Mouse (Mus musculus) spleen, adult 2 months (tissue): ENCODE results near the gene Zfp553. TPM values are rescaled to one million over a fixed set of nuclear protein-coding genes. Genes with fewer than 3 reads are reported as not detected.

Source experiments
- DNase-seq, 2 experiments: peaks; one replicate each; pipeline versions ENCODE4 v3.0.0 to v3.0.0-alpha.2; 2012 to 2021; ENCODE audit warnings: low spot score in 2 of 2, low read depth in 1 of 2
- H3K27ac ChIP-seq: fragments of 200-500 bp; 2 replicates; pipeline ENCODE4 v1.5.1; 2012; ENCODE audit warnings: low read length, inconsistent platforms; ENCODE audit not compliant: insufficient read depth
- H3K27me3 ChIP-seq: fragments of 200-500 bp; 2 replicates; pipeline ENCODE4 v1.6.1; 2012; ENCODE audit warnings: mild to moderate bottlenecking, moderate library complexity, low read length, inconsistent platforms; ENCODE audit not compliant: control insufficient read depth, insufficient read depth
- H3K36me3 ChIP-seq: fragments of 200-500 bp; 2 replicates; pipeline ENCODE4 v1.6.1; 2012; ENCODE audit warnings: mild to moderate bottlenecking, low read length, inconsistent platforms; ENCODE audit not compliant: control insufficient read depth, insufficient read depth
- H3K4me1 ChIP-seq: fragments of 200-500 bp; 2 replicates; pipeline ENCODE4 v1.6.1; 2011; ENCODE audit warnings: inconsistent platforms; ENCODE audit not compliant: control insufficient read depth, insufficient read depth, insufficient read length
- H3K4me3 ChIP-seq: fragments of 200-500 bp; 2 replicates; pipeline ENCODE4 v1.5.1; 2011; ENCODE audit warnings: mild to moderate bottlenecking, inconsistent platforms; ENCODE audit not compliant: insufficient read depth, insufficient read length; ENCODE audit errors: extremely low read depth
- CTCF ChIP-seq: fragments of 200-500 bp; IDR thresholded peaks from 2 replicates; pipeline ENCODE4 v1.5.1; 2011; ENCODE audit warnings: mild to moderate bottlenecking, inconsistent platforms; ENCODE audit not compliant: insufficient read depth, insufficient read length, insufficient replicate concordance; ENCODE audit errors: extremely low read depth
- POLR2A ChIP-seq: fragments of 200-500 bp; IDR thresholded peaks from 2 replicates; pipeline ENCODE4 v1.6.1; 2011; ENCODE audit warnings: low read depth, low read length, inconsistent platforms
- WGBS: fragments of 180-500 bp; shearing (Covaris S2); methylation state at CpG from one replicate; pipeline ENCODE4 v1.1.7; 2018; 5-methylcytosine and 5-hydroxymethylcytosine counted together
- polyA plus RNA-seq: library from polyadenylated mRNA; depleted of rRNA; stranded (reverse); fragments of >200 nt; gene quantifications from 2 replicates; pipeline ENCODE4 v1.2.3, GENCODE M21; 2012

Zfp553 gene
- polyA plus RNA-seq, 1 experiment: 9.2 TPM

- Histone ChIP-seq H3K4me3 (no peak overlapping the region), H3K36me3 (no peaks in the 10 kb centered on the region), H3K27me3 (no peaks in the 10 kb centered on the region), H3K4me1 (peaks cover 11% of the 10 kb centered on the region; the same call in 1 of the 2 replicates), H3K27ac (no peak overlapping the region)
- whole genome bisulfite sequencing: 91% methylated on average over 3 of the region's 3 CpGs
- TF ChIP-seq CTCF (no peak), POLR2A (no peak)
- no peak for DNase-seq
Observed at GRCm38 (mm10) chr7:127223106-127223505, 9.8 kb upstream of the Zfp553 start.

GRCm38 (mm10) chr7:127223515-127224478 lies 9.1 kb upstream of the Zfp553 start:
- TF ChIP-seq CTCF (no peak), POLR2A (no peak)
- H3K4me1 ChIP-seq: peaks cover 7% of the 10 kb centered on the region; the same call in 1 of the 2 replicates
- no peaks in the 10 kb centered on the region for H3K27me3 ChIP-seq
- no peak for DNase-seq
- H3K27ac ChIP-seq: no peak overlapping the region
- H3K36me3 ChIP-seq: no peaks in the 10 kb centered on the region
- 90% methylated on average over 6 of the region's 6 CpGs for WGBS
- no peak overlapping the region for H3K4me3 ChIP-seq

GRCm38 (mm10) chr7:127224616-127225015 lies 8.2 kb upstream of the Zfp553 start:
- Histone ChIP-seq H3K36me3 (no peaks in the 10 kb centered on the region), H3K27ac (no peak overlapping the region), H3K4me3 (no peak overlapping the region), H3K27me3 (no peaks in the 10 kb centered on the region), H3K4me1 (peaks cover 2% of the 10 kb centered on the region; the same call in 1 of the 2 replicates)
- 92% methylated on average over 6 of the region's 6 CpGs for WGBS
- no peak for DNase-seq
- no peak for TF ChIP-seq POLR2A
- TF ChIP-seq CTCF: no peak

- WGBS: 85% methylated on average over 11 of the region's 11 CpGs
- no peaks in the 10 kb centered on the region for H3K36me3 ChIP-seq
- H3K27me3 ChIP-seq: no peaks in the 10 kb centered on the region
- no peak for DNase-seq
- H3K27ac ChIP-seq: no peak overlapping the region
- TF ChIP-seq CTCF: no peak
- TF ChIP-seq POLR2A: no peak
- H3K4me3 ChIP-seq: no peak overlapping the region
- H3K4me1 ChIP-seq: no peaks in the 10 kb centered on the region; the same call in 1 of the 2 replicates
Observed at GRCm38 (mm10) chr7:127225147-127225995, 7.5 kb upstream of the Zfp553 start.

- 47% methylated on average over 4 of the region's 4 CpGs for WGBS
- no peaks in the 10 kb centered on the region for H3K27me3 ChIP-seq
- 0 out of 2 replicates have a peak overlapping the region, but pooled peaks have one; percentile 28 for H3K27ac ChIP-seq
- H3K36me3 ChIP-seq: no peaks in the 10 kb centered on the region
- TF ChIP-seq CTCF: peak; percentile 84; the same call in 1 of the 2 replicates
- TF ChIP-seq POLR2A: no peak
- H3K4me1 ChIP-seq: peaks cover 7% of the 10 kb centered on the region; the same call in 1 of the 2 replicates
- peak; percentile 77 to 84 for DNase-seq
- no peak overlapping the region for H3K4me3 ChIP-seq
Observed at GRCm38 (mm10) chr7:127228615-127229303, 4.1 kb upstream of the Zfp553 start.

- H3K27me3 ChIP-seq: no peaks in the 10 kb centered on the region
- H3K4me1 ChIP-seq: peaks cover 7% of the 10 kb centered on the region; the same call in 1 of the 2 replicates
- no peak overlapping the region for H3K27ac ChIP-seq
- TF ChIP-seq CTCF (no peak), POLR2A (no peak)
- no peak for DNase-seq
- no peak overlapping the region for H3K4me3 ChIP-seq
- 41% methylated on average over 3 of the region's 3 CpGs for WGBS
- peaks cover 12% of the 10 kb centered on the region for H3K36me3 ChIP-seq
Observed at GRCm38 (mm10) chr7:127231376-127231775, 1.5 kb upstream of the Zfp553 start.
